Mouse (Mus musculus): Measurements from ENCODE around the gene Vapb. TPM values are rescaled to one million over a fixed set of nuclear protein-coding genes. Genes with fewer than 3 reads are reported as not detected.

Vapb gene
- polyA plus RNA-seq, 1 experiment from 2014 or later = 15.1 TPM

- H3K4me2 ChIP-seq = no peak overlapping the region
- peaks cover 90% of the 10 kb centered on the region for H3K4me1 ChIP-seq (replicated peaks)
- H3K27ac ChIP-seq (replicated peaks) = peak overlapping the region; percentile 85
- H3K36me3 ChIP-seq = peaks cover 16% of the 10 kb centered on the region
- ATAC-seq (ENCODE audit: low read depth) = peak; percentile 62; the same call in 1 of the 2 replicates
- H3K9me3 ChIP-seq = no peaks in the 10 kb centered on the region
- peak overlapping the region; percentile 41; the same call in 1 of the 2 replicates for H3K9ac ChIP-seq
- H3K27me3 ChIP-seq = no peaks in the 10 kb centered on the region
- no peak overlapping the region for H3K4me3 ChIP-seq
- 34% methylated on average over 3 of the region's 3 CpGs for WGBS
These were observed 38.2 kb downstream of the Vapb start for GRCm38 (mm10) chr2:173775556-173775955.

DNA sequence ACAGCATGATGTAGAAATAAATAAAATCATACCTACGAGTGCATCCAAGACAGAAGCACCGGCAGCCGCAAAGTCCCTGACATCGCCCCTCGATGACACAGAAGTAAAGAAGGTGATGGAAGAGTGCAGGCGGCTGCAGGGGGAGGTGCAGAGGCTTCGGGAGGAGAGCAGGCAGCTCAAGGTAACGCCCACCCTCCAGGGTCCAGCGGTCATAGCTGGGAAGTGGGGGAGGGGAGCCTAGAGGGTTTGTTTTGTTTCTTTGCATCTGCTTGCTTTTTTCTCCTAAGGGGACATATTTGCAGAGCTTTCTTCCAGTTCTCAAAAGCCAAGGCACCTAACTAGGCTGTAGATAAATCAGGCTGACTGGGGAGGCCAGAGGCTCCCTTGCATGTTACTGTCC lies 38.8 kb downstream of the Vapb start:
- Histone ChIP-seq H3K4me1 (replicated peaks) (peaks cover 90% of the 10 kb centered on the region), H3K4me2 (0 out of 2 replicates have a peak overlapping the region, but pooled peaks have one; percentile 1)

GRCm38 (mm10) chr2:173780931-173781330 lies 43.6 kb downstream of the Vapb start:
- no peak overlapping the region for H3K4me2 ChIP-seq
- H3K27me3 ChIP-seq = no peaks in the 10 kb centered on the region
- H3K36me3 ChIP-seq = peaks cover 30% of the 10 kb centered on the region
- 63% methylated on average over 5 of the region's 5 CpGs for whole genome bisulfite sequencing
- no peak overlapping the region for H3K4me3 ChIP-seq
- H3K27ac ChIP-seq (replicated peaks) = peak overlapping the region; percentile 72
- peaks cover 9% of the 10 kb centered on the region for H3K9me3 ChIP-seq
- no peak overlapping the region for H3K9ac ChIP-seq
- 0 out of 2 replicates have a peak, but pooled peaks have one; percentile 14 for ATAC-seq (ENCODE audit: low read depth)
- peaks cover 64% of the 10 kb centered on the region for H3K4me1 ChIP-seq (replicated peaks)

More for the DNA sequence above, 38.8 kb downstream of the Vapb start:
- H3K36me3 ChIP-seq = peaks cover 16% of the 10 kb centered on the region
- H3K9me3 ChIP-seq = no peaks in the 10 kb centered on the region
- no peaks in the 10 kb centered on the region for H3K27me3 ChIP-seq
- WGBS = 3% methylated on average over 9 of the region's 9 CpGs
- H3K4me3 ChIP-seq = no peak overlapping the region
- peak overlapping the region; percentile 85 for H3K27ac ChIP-seq (replicated peaks)
- ATAC-seq (ENCODE audit: low read depth) = no peak
- H3K9ac ChIP-seq = no peak overlapping the region

GRCm38 (mm10) chr2:173784366-173784765 lies 47.1 kb downstream of the Vapb start:
- WGBS = 82% methylated on average over 3 of the region's 3 CpGs
- H3K9ac ChIP-seq = no peak overlapping the region
- no peaks in the 10 kb centered on the region for H3K27me3 ChIP-seq
- H3K9me3 ChIP-seq = peaks cover 9% of the 10 kb centered on the region
- H3K36me3 ChIP-seq = peaks cover 20% of the 10 kb centered on the region
- no peak overlapping the region for H3K4me3 ChIP-seq
- no peak for ATAC-seq (ENCODE audit: low read depth)
- no peak overlapping the region for H3K4me2 ChIP-seq
- H3K4me1 ChIP-seq (replicated peaks) = peaks cover 32% of the 10 kb centered on the region
- H3K27ac ChIP-seq (replicated peaks) = no peak overlapping the region

- ATAC-seq (ENCODE audit: low read depth) = no peak
- no peak overlapping the region for H3K4me3 ChIP-seq
- no peak overlapping the region for H3K9ac ChIP-seq
- 77% methylated on average over 6 of the region's 6 CpGs for whole genome bisulfite sequencing
- H3K4me1 ChIP-seq (replicated peaks) = peaks cover 32% of the 10 kb centered on the region
- no peaks in the 10 kb centered on the region for H3K27me3 ChIP-seq
- H3K27ac ChIP-seq (replicated peaks) = no peak overlapping the region
- H3K4me2 ChIP-seq = no peak overlapping the region
- peaks cover 20% of the 10 kb centered on the region for H3K36me3 ChIP-seq
- peaks cover 9% of the 10 kb centered on the region for H3K9me3 ChIP-seq
These were observed 47.6 kb downstream of the Vapb start for GRCm38 (mm10) chr2:173784884-173785283.

DNA sequence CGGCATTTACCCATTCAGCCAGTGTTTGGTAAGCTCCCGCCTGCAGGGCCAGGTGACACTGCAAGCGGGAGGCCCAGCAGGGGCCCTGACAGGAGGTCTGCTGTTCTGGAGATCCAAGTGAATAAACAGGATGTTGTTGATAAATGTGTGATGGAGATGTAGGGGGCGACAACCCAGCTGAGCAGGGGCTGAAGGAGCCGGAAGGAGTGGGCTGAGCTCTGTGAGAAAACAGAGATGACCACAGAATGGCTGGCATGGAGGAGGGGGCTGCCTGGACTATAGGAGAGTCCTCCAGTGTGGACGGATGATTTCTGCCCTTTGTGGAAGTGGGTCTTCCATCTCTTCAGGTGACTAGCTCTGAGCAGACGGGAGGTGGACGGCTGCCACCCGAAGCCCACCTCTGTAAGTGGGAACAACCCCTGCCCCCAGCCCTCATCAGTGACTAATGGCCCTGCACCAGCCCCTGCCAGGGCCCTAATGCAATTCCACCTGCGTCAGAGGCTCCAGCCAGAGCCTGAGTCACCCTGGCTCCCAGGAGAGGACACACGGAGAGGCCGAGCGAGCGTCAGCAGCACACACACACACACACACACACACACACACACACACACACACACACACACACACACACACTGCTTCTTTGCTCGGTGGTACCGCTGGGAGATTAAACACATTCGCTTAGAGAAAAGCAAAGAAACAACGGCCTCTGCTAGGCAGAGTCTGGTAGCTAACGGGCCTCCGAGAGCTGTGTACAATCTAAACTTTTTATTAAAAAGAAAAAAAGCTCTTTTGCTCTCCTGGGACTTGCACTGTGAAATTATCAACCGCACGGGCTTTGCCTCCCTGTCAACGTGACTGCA lies 52.9 kb downstream of the Vapb start:
- ATAC-seq (ENCODE audit: low read depth) = peak; percentile 81
- H3K9me3 ChIP-seq = no peaks in the 10 kb centered on the region
- peak overlapping the region; percentile 83 for H3K27ac ChIP-seq (replicated peaks)
- 4% methylated on average over 23 of the region's 23 CpGs for WGBS
- H3K9ac ChIP-seq = peak overlapping the region; percentile 53
- H3K4me1 ChIP-seq (replicated peaks) = peaks cover 41% of the 10 kb centered on the region
- no peak overlapping the region for H3K4me3 ChIP-seq
- no peaks in the 10 kb centered on the region for H3K27me3 ChIP-seq
- no peaks in the 10 kb centered on the region for H3K36me3 ChIP-seq
- peak overlapping the region; percentile 42 for H3K4me2 ChIP-seq

DNA sequence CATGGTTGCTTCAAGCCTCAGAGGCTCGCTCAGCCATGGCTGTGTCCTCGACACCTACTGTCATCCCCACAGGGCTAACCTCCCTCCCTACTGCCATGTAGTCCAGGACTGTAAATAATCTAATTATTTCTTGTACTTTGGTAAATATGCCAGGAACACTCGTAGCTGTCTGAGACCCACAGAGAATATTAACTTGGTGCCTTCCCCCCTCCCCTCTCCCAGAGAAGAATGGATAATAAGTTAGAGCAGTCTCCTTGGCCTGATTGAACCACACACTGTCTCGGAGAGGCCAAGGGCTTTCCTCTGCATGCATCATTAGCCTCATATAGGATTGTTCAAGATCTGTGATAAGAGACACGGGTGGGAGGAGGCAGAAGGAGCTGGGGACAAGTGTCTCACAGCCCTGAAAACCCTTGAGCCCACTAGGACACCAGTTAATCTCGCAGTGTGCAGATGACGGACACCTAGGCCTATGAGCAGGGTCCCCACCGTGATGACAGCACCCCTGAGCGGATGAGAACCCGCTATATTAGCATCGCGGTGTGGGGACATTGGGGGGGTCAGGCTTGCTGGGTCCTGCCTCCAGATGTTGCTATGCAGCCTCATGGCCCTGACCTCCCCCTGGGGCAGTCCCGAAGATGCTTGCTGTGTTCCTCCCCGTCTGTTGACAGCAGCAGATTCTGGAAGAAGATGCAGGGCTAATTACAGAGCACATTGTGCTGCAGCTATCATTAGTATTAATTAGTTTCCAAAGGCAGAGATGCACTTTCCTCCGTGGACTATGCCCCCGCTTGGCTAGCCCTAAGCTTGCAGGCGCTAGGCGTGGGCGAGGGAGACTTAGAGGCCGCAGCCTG lies 54.8 kb downstream of the Vapb start:
- Histone ChIP-seq H3K9me3 (no peaks in the 10 kb centered on the region), H3K27me3 (no peaks in the 10 kb centered on the region), H3K4me2 (no peak overlapping the region), H3K27ac (replicated peaks) (peak overlapping the region; percentile 61), H3K9ac (peak overlapping the region; percentile 13; the same call in 1 of the 2 replicates), H3K4me3 (no peak overlapping the region), H3K4me1 (replicated peaks) (peaks cover 57% of the 10 kb centered on the region), H3K36me3 (no peaks in the 10 kb centered on the region)
- 0 out of 2 replicates have a peak, but pooled peaks have one; percentile 19 for ATAC-seq (ENCODE audit: low read depth)
- WGBS = 51% methylated on average over 20 of the region's 20 CpGs

DNA sequence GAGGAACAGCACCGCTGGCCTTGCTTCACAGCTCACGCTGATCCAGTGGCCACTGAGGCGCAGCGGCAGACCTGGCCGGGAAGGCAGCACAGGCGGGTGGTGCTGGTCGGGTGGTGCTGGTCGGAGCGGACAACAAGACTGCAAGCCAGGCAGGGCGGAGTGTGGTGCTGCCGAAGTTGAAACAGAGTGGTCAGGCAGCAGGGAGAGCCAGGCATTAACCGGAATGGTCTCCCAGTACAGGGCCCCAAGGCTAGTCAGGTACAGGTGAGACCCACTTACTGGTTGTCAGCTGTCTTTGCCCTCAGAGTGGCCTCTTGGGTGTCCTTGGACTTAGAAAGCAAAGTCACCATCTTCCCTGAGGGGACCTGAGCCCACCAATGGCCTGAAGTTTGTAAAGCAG lies 56.7 kb downstream of the Vapb start:
- no peak overlapping the region for H3K27ac ChIP-seq (replicated peaks)
- 93% methylated on average over 12 of the region's 12 CpGs for whole genome bisulfite sequencing
- no peaks in the 10 kb centered on the region for H3K9me3 ChIP-seq
- no peak overlapping the region for H3K9ac ChIP-seq
- no peak overlapping the region for H3K4me2 ChIP-seq
- H3K36me3 ChIP-seq = no peaks in the 10 kb centered on the region
- no peak overlapping the region for H3K4me3 ChIP-seq
- no peaks in the 10 kb centered on the region for H3K27me3 ChIP-seq
- peaks cover 59% of the 10 kb centered on the region for H3K4me1 ChIP-seq (replicated peaks)
- ATAC-seq (ENCODE audit: low read depth) = no peak

DNA sequence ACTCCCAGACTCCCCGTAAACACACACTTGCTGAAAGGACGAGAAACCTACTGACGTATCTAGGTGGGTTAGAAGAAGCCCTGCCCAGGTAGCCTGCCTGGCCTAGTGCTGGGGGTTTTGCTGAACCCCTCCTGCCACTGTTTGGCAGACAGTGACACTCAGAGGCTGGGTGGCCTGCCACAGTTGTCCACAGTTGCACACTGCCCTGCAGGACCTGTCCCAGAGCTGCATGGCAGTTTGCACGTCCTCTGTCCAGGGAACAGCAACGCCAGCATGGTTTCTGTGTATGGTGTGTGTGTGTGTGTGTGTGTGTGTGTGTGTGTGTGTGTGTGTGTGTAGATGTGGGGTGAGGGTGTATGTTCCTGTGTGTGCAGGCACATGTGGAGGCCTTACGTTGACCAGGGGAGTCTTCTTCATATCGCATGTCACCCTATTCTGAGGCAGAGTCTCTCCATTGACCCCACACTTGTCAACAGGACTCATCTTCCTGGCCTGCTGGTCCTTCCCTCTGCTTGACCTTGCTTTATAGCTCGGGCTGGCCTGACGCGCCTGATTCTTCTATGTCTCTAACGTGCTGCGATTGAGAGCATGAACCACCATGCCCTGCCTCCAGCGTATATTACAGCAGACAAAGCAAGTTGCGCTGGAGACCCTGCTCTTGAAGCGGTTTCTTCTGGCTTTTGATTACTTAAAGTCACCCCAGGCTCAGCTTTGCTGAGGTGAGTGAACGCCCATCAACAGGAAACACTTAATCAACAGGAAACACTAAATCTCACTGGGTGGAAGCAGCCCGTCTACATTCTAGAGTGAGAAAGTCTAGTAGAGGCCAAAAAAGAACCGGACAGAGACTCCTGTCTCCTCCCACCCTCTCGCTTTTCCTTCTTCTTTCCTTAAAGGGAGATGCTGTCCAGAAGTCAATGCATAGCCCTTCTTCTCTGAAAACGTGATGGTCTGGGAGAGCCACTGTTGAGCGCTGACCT lies 57.5 kb downstream of the Vapb start:
- no peaks in the 10 kb centered on the region for H3K27me3 ChIP-seq
- H3K4me3 ChIP-seq = no peak overlapping the region
- H3K4me1 ChIP-seq (replicated peaks) = peaks cover 53% of the 10 kb centered on the region
- WGBS = 76% methylated on average over 21 of the region's 21 CpGs
- no peaks in the 10 kb centered on the region for H3K36me3 ChIP-seq
- no peak overlapping the region for H3K4me2 ChIP-seq
- no peak overlapping the region for H3K9ac ChIP-seq
- H3K9me3 ChIP-seq = no peaks in the 10 kb centered on the region
- H3K27ac ChIP-seq (replicated peaks) = no peak overlapping the region
- ATAC-seq (ENCODE audit: low read depth) = no peak

DNA sequence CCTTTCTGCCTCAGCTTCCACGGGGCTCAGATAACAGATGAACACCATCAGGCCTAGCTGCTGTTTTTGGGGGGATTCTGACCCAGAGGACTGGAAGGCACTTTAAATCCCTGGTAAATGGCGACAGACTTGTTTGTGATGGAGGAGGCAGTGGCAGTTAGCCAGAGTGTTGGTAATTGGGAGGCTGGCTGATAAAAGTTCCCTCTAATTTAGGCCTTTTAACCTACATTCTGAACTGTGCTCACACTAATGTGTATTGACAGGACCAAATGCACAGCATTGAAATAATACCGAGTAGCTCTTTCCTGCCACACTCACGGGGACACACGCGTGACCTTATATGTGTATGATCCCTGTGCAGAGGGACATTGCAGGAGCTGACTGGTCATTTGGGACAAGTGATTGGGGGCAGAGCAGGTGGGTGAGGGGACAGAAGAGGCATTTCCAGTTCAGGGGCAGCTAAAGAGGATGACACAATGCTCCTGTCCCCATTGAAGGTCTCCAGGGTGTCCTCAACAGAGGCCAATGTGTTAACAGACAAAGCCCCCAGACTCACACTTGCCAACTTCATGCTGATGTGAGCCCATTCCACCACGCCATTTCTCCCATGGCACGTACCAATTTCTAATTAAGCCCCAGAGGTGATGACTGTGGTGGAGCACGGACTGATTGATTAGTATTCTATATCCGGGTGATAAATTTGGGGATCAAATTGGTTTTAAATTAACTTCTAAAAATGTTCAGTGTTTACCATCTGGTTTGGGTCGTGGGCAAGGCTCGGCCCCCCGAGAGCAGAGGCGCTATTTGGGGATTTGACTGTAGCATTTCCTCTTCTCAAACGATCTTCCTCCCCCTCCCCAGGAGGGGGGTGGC lies 58.7 kb downstream of the Vapb start:
- Histone ChIP-seq H3K4me3 (no peak overlapping the region), H3K27me3 (no peaks in the 10 kb centered on the region), H3K4me2 (no peak overlapping the region), H3K36me3 (no peaks in the 10 kb centered on the region), H3K27ac (replicated peaks) (no peak overlapping the region), H3K9me3 (no peaks in the 10 kb centered on the region), H3K4me1 (replicated peaks) (peaks cover 41% of the 10 kb centered on the region), H3K9ac (no peak overlapping the region)
- no peak for ATAC-seq (ENCODE audit: low read depth)
- WGBS = 47% methylated on average over 15 of the region's 15 CpGs

- Histone ChIP-seq H3K9ac (no peak overlapping the region), H3K27ac (replicated peaks) (no peak overlapping the region), H3K27me3 (no peaks in the 10 kb centered on the region), H3K4me3 (no peak overlapping the region), H3K9me3 (no peaks in the 10 kb centered on the region), H3K4me1 (replicated peaks) (peaks cover 38% of the 10 kb centered on the region), H3K4me2 (no peak overlapping the region), H3K36me3 (no peaks in the 10 kb centered on the region)
- WGBS = 55% methylated on average over 4 of the region's 4 CpGs
- ATAC-seq (ENCODE audit: low read depth) = no peak
These were observed 59.3 kb downstream of the Vapb start for GRCm38 (mm10) chr2:173796674-173796963.

Data from neural tube, embryonic 13.5 days (tissue).